Mouse (Mus musculus): ENCODE results near the gene Kcnh4.
"Not testable (repeated sequence)": the region's sequence is repeated elsewhere in the genome, so short reads cannot be mapped to it uniquely, and the experiment has no call there.

Kcnh4 gene

DNA sequence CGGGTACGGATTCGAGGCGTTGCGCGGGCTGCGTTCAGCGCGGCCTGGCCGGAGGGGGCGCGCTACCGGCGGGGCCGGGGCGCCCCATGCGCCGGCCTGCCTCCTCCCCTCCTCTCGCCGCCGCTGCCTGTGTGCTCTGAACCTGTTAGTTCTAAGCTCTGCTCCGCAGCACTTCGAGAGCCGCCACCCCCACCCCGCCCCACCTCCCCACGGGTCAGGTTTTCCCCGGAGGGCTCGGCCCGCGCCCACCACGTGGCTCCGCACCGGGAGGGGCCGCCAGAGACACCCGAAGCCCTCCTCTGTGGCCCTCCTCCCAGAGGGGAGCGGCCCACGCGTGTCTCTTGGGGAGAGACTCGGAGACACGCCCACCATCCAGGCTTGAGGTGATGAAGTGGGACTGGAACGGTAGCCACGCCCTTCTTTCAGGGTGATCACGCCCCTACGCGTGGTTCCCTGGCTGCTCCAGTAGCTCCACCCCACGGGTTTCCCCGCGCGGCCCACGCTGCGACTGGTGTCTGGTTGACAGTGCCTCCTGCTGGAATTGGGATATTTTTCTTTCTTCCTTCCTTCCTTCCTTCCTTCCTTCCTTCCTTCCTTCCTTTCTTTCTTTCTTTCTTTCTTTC lies at the start of gene Kcnh4:
Kcnh4 (minus strand) TSS at position 332 of the 623 bp plus-strand sequence.
- no peak for DNase-seq (ENCODE audit: low spot score in 2 of 2)

DNA sequence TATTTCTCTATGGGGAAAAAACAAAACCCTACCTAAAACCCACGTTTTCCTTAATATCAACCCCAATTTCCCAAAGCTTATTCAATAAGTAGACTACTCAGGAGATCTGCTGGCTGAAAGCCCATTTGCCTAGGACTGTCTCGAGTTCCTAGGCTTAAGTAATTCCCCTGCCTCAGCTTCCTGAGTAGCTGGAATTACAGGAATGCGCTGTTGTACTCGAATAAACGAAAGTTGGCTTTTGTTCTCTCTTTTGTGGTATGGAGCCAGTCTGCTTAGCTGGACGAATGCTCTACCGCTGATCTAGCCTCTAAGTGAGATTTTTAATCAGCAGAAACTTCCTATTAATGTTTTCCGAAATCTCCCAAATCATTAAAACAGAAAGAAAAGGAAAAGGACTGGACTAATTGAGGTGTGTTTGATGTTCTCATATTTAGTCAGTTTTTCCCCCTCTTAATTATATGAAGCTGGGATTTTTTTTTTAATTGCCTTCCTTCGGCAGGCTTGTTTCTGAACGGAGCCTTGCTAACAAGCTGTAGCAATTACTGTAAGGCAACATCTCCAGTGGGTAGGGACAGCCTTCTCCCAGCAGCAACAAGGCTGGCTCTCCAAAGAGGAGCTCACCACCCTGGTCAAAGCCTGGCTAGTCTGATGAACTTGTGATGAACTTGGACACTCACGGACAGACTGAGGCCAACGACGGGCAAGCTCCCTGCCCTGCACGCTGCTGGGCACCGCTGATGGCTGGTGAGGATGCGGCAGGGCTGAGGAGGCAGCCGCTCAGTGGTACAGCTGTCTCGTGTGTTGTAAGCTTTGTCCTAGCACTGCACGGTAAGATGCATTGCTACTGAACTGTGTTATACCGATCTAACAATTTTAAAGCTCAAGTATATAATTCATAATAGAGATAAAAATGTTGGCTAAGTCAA lies 46.9 kb upstream of the Kcnh4 start:
- DNase-seq (ENCODE audit: low spot score in 2 of 2): no peak

GRCm38 (mm10) chr11:100805535-100805934 lies 45.8 kb upstream of the Kcnh4 start:
- no peak for DNase-seq (ENCODE audit: low spot score in 2 of 2)

- no peak for DNase-seq (ENCODE audit: low spot score in 2 of 2)
Measured at GRCm38 (mm10) chr11:100804409-100804808, 44.7 kb upstream of the Kcnh4 start.

DNA sequence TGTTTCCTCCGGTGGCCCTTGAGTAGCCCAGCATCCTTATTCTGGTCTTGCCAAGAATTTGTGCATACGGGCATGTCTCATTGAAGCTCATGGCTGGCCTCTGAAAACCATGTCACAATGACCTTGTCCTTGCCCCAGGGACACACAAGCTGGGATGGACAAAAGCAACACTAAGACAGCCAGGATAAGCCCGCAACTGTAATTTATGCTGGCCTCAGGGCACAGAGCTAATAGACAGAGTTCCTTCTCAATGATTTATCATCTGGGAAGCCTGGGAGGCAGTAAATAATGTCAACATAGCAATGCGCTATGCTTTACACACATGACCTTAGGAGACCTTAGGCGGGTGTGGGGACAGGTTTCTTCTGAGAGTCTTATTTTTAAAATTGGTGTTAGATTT lies 39.7 kb upstream of the Kcnh4 start:
- DNase-seq (ENCODE audit: low spot score in 2 of 2): no peak

DNA sequence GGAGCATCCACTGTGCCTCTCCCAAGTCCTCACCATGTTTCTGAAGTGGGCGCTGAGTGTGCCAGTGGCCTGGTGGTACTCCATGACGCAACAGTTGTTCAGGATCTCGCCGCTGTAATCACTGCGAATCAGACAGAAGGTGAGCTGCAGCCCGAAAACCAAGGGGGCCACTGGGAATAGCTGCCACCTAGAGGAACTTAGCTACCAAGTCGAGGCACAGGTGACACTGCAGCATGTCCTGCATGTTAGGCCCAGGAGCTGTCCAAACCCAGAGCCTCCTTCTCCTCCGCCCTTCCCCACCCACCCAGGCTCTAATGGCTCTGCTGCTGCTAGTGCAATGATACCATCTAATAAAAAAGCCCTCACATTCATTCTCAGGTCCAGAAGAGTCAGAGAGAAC lies 36.8 kb upstream of the Kcnh4 start:
- DNase-seq (ENCODE audit: low spot score in 2 of 2): no peak

GRCm38 (mm10) chr11:100795386-100795785 lies 35.6 kb upstream of the Kcnh4 start:
- DNase-seq (ENCODE audit: low spot score in 2 of 2): no peak

DNA sequence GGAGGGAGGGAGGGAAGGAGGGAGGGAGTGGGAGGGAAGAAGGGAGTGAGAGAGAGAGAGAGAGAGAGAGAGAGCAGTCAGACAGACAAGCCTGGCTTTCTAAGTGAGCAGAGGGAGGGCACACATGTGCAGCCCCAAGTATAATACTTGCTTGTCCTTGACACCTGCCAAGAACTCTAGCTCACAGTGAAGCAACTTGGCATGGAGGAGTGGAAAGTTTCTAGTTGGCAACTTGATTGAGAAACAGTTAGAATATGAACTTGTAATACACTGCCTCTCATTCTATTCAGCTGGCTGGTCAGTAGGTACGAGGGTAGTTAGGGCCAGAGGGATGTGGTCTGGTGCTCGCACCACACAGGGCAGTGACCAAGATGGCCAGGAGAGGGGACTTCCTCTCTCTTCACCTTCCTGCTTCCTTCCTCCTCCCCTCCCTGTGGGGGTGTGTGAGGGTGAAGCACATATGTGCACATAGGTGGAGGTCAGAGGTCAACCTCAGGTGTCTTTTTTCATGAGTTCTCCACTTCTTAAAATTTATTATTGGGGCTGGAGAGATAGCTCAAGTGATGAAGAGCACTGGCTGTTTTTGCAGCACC lies 31.8 kb upstream of the Kcnh4 start:
- no peak for DNase-seq (ENCODE audit: low spot score in 2 of 2)

DNA sequence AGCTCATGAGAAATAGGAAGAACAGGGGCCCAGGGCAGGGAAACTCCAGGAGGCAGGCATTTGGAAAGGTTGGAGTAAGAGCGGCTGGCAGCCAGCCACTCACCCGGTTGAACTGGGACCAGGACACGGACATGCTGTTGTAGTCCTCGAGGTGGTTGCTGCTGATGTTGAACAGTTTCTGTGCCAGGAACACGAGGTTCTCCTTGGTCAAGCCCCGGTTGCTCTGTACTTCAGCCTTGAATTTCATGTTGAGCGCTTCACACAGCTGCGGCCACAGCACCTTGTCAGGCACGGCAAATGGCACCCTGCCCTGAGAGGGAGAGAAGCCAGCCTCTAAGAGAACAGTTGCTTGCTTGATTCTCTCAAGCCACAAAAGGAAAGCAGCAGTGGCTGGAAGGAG lies 30.9 kb upstream of the Kcnh4 start:
- DNase-seq (ENCODE audit: low spot score in 2 of 2): not testable (repeated sequence)

DNA sequence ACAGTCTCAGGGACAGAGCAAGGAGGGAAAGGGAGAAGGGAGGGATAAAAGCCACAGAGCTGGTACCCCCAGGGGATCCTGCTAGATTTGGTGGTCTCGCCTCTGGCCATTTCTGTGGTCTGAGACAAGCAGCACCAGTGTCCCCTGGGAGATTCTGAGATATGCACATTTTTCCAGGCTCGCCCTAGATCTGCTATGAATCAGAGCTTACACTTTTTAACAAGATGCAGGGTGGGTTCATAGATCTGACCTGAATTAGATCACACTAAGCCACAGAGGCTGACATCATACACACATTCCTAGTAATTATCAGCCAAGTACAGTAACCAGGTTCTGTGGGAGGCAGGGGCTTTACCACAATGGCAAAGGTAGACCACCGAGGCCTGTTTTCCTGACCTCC lies 30.0 kb upstream of the Kcnh4 start:
- no peak for DNase-seq (ENCODE audit: low spot score in 2 of 2)

DNA sequence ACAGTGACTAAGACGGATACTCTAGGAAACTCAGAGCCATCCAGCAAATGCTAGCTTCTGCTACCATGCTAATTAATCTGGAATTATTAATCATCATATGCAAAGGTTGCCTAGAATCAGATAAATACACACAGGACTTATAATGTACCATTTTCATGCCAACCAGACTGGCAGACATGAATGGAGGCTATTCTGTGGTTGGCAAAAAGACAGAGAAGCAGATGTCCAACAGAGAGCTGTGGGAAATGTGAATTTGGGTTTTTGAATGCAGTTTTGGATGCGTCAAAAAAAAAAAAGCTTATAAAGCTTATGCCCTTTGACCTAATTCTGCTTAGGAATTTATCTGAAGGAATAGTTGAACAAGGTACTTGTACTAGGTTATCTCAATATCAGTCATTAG lies 26.0 kb upstream of the Kcnh4 start:
- no peak for DNase-seq (ENCODE audit: low spot score in 2 of 2)

DNA sequence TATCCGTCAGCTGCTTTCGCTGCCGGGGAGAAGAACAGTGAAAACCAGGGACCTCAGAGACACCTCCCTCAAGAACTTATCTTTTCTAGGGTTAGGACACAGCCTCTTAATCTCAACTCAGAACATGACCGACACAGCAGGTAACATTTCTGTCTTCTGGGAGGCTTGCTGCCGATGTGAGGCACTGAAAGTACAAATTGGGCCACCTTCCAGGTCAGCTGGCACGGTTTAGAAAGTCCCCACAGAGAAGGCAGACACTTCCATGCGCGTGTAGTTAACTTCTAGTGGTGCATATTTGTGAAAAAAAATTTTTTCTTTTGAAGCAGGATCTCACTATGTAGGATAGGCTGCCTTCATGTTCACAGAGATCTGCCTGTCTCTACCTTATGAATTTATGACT lies 24.5 kb upstream of the Kcnh4 start:
- no peak for DNase-seq (ENCODE audit: low spot score in 2 of 2)

DNA sequence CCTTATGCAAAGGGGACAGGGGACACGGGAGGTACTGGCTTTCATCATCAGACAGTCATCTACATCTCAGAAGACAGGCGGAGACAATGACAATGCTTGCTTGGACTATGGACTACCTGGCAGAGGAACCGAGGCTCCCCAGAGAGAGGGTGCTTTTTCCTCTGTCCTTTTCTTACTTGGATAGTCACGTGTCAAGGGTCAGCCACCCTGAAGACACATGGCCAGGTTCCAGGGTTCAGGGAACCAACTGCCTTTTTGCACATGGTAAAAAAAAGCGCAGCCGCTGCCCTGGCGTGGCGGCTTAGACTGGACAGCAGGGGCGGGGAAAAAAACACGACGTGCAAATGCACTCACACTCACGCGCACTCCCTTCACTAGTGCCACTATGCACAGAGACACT lies 22.8 kb upstream of the Kcnh4 start:
- no peak for DNase-seq (ENCODE audit: low spot score in 2 of 2)

- DNase-seq (ENCODE audit: low spot score in 2 of 2): no peak
Measured at GRCm38 (mm10) chr11:100781763-100782475, 22.2 kb upstream of the Kcnh4 start.

- DNase-seq (ENCODE audit: low spot score in 2 of 2): no peak
Measured at GRCm38 (mm10) chr11:100780247-100780646, 20.5 kb upstream of the Kcnh4 start.

- no peak for DNase-seq (ENCODE audit: low spot score in 2 of 2)
Measured at GRCm38 (mm10) chr11:100778069-100778468, 18.3 kb upstream of the Kcnh4 start.

DNA sequence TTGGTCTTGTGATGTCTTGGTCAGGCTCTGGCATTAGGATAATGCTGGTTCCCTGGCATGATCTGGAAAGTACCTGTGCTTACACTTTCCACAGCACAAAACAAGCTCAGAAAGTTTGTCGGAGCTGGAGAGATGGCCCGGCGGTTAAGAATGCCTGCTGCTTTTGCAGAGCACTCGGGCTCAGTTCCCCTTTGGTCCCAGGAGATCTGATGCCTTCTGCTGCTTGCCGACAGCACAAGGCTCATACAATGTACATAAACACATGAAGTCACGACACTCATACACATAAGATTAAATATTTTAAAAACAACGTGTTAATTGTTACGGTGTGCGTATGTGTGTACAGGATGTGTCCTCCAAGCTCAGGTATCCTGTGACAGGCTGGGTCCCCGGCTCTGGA lies 16.2 kb upstream of the Kcnh4 start:
- DNase-seq (ENCODE audit: low spot score in 2 of 2): no peak

GRCm38 (mm10) chr11:100774261-100774660 lies 14.5 kb upstream of the Kcnh4 start:
- no peak for DNase-seq (ENCODE audit: low spot score in 2 of 2)

DNA sequence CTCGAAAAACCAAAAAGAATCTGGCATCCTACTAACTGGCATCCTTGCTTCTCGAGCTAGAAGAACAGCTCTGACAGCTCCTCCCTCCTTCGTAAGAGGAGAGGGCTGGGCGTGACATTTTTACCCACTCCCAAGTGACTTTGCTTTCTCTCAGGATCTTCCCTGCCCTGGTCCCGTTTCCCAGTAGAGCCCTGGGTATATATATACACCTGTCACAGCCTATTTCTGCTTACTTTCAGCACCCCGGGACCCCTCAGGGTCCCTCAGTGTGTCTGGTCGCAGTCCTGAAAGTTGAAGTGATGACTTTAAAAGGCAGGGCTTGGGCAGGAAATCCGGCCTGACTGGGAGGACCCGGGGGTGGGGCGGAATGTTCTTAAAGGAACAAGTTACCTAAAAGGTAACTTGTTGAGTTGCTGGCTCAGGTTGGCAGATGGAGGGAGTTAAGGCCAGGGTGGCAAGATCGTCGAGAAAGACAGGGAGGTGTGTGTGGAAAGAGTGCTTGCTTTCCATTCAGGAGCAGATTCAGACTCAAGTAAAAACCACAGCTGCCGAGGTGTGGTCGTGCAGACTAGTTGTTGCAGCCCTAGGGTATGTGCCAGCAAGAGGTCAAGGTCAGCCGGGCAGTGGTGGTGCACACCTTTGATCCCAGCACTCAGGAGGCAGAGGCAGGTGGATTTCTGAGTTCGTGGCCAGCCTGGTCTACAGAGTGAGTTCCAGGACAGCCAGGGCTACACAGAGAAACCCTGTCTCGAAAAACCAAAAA lies 11.1 kb upstream of the Kcnh4 start, which contains the start of gene Ghdc:
Ghdc (minus strand) TSS at position 312 of the 763 bp plus-strand sequence.
- DNase-seq (ENCODE audit: low spot score in 2 of 2): peak; percentile 76 to 77

GRCm38 (mm10) chr11:100769980-100770379 lies 10.2 kb upstream of the Kcnh4 start:
- no peak for DNase-seq (ENCODE audit: low spot score in 2 of 2)

- DNase-seq (ENCODE audit: low spot score in 2 of 2): no peak
Measured at GRCm38 (mm10) chr11:100767871-100768270, 8.1 kb upstream of the Kcnh4 start.
